Mouse (Mus musculus) liver, postnatal 0 days (tissue): ENCODE measurements around the gene 2810021J22Rik. TPM values are rescaled to one million over a fixed set of nuclear protein-coding genes. Genes with fewer than 3 reads are reported as not detected.

Experiments
- ATAC-seq: fragments of 200-750 bp; cut with Nextera tagmentation; 2 replicates; pipeline ENCODE4 v1.8.0; 2017; ENCODE audit warnings: mild to moderate bottlenecking, moderate library complexity
- DNase-seq: peaks from one replicate; pipeline ENCODE4 v3.0.0-alpha.2; 2016
- H3K27ac ChIP-seq: fragments of 300-500 bp; sonication (generic); 2 replicates; pipeline ENCODE4 v1.5.1; 2014; ENCODE audit warnings: antibody characterized with exemption, moderate library complexity, mild to moderate bottlenecking, low read depth
- H3K27me3 ChIP-seq: fragments of 300-500 bp; sonication (generic); 2 replicates; pipeline ENCODE4 v1.6.1; 2014; ENCODE audit warnings: low read length, control low read depth, mixed read lengths; ENCODE audit not compliant: insufficient read depth
- H3K36me3 ChIP-seq: fragments of 300-500 bp; sonication (generic); replicated peaks from 2 replicates; pipeline ENCODE4 v1.6.1; 2014; ENCODE audit warnings: mild to moderate bottlenecking, control low read depth, low read length, moderate library complexity, mixed read lengths; ENCODE audit not compliant: insufficient read depth
- H3K4me1 ChIP-seq: fragments of 300-500 bp; sonication (generic); 2 replicates; pipeline ENCODE4 v1.6.1; 2014; ENCODE audit warnings: antibody characterized with exemption, mild to moderate bottlenecking, control low read depth; ENCODE audit not compliant: insufficient read depth
- H3K4me2 ChIP-seq: fragments of 300-500 bp; sonication (generic); 2 replicates; pipeline ENCODE4 v1.6.1; 2014; ENCODE audit warnings: low read depth, mild to moderate bottlenecking, low read length, moderate library complexity, mixed read lengths
- H3K4me3 ChIP-seq: fragments of 300-500 bp; sonication (generic); 2 replicates; pipeline ENCODE4 v1.5.1; 2014; ENCODE audit warnings: low read depth, low read length
- H3K9ac ChIP-seq: fragments of 300-500 bp; sonication (generic); replicated peaks from 2 replicates; pipeline ENCODE4 v1.6.1; 2014; ENCODE audit warnings: mild to moderate bottlenecking, moderate library complexity
- H3K9me3 ChIP-seq: fragments of 300-500 bp; sonication (generic); 2 replicates; pipeline ENCODE4 v1.6.1; 2016; ENCODE audit warnings: mild to moderate bottlenecking, control low read depth, low read length, mixed read lengths
- CTCF ChIP-seq: sonication (generic); IDR thresholded peaks from 2 replicates; pipeline ENCODE4 v1.5.1; 2016; ENCODE audit warnings: antibody characterized with exemption, low read depth
- EP300 ChIP-seq: IDR thresholded peaks from 2 replicates; pipeline ENCODE4 v1.6.1; 2016; ENCODE audit warnings: antibody characterized with exemption, low read depth, mild to moderate bottlenecking
- WGBS: fragments of 180-500 bp; shearing (Covaris S2); extraction: QIAGEN DNeasy Blood & Tissue Kit; methylation state at CpG from one replicate; pipeline ENCODE4 v1.1.7; 2014; ENCODE audit not compliant: insufficient replicate concordance; 5-methylcytosine and 5-hydroxymethylcytosine counted together
- polyA plus RNA-seq: library from polyadenylated mRNA; unstranded; fragments of >200 nt; fragmentation: Nextera tagmentation; extraction: Ambion mirVana; gene quantifications from 2 replicates; pipeline ENCODE4 v1.2.1, GENCODE M21; 2015

2810021J22Rik gene
- polyA plus RNA-seq, 1 experiment from 2014 or later, result 0.94 TPM

DNA sequence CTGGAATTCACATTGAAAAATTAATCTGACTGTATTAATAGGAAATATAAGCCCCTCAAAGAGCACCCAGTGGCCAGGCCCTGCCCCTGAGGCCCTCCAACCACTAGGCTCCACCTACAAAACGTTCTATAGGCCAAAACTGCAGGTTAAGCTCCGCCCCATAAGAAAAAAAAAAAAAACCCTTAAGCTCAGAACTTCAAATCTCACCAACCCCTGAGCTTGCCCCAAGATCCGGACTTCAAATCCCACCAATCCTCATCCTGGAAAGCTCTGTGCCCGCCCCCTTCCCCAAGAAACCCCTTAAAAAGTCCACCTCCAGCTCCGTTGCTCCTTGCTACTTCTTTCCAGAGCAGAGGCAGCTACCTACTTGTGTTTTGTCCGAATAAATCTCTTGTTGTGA, 37.8 kb downstream of the 2810021J22Rik start:
- Histone ChIP-seq H3K9ac (no peak overlapping the region; the same call in 1 of the 2 replicates), H3K27me3 (no peaks in the 10 kb centered on the region), H3K36me3 (peaks cover 17% of the 10 kb centered on the region), H3K27ac (peak overlapping the region; percentile 96), H3K9me3 (no peaks in the 10 kb centered on the region), H3K4me1 (peaks cover 25% of the 10 kb centered on the region), H3K4me3 (peak overlapping the region; percentile 67), H3K4me2 (peak overlapping the region; percentile 87)
- TF ChIP-seq EP300, result no peak
- TF ChIP-seq CTCF, result no peak
- 57% methylated on average over 6 of the region's 6 CpGs for WGBS
- DNase-seq (no peak), ATAC-seq (no peak)

DNA sequence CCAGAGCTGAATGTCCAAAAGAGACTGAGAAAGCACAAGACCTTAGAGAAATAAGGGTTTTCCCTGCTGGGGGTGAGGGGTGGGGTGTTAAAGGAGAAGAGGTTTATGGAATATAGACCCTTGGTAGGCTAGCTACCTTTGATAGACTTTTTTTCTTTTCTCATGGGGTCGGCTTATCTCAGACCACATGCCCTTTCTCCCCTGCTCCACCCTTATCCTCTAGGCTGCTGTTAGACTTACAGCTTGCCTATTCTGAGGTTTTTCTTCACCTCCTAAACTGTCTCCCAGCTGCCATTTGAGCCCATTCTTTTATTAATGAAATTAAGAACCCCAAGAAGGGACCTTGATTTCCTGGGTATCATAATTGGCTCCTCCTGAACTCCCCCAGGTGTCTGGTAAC, 46.8 kb downstream of the 2810021J22Rik start:
- ATAC-seq (peak; percentile 59), DNase-seq (no peak)
- Histone ChIP-seq H3K27ac (peak overlapping the region; percentile 83), H3K9ac (peak overlapping the region; percentile 68), H3K36me3 (no peaks in the 10 kb centered on the region), H3K4me2 (peak overlapping the region; percentile 84), H3K4me3 (peak overlapping the region; percentile 43), H3K27me3 (no peaks in the 10 kb centered on the region), H3K4me1 (peaks cover 25% of the 10 kb centered on the region), H3K9me3 (no peaks in the 10 kb centered on the region)
- no peak for TF ChIP-seq CTCF
- peak; percentile 65; the same call in 1 of the 2 replicates for TF ChIP-seq EP300
- WGBS, result 36% methylated on average over 1 of the region's 1 CpGs

DNA sequence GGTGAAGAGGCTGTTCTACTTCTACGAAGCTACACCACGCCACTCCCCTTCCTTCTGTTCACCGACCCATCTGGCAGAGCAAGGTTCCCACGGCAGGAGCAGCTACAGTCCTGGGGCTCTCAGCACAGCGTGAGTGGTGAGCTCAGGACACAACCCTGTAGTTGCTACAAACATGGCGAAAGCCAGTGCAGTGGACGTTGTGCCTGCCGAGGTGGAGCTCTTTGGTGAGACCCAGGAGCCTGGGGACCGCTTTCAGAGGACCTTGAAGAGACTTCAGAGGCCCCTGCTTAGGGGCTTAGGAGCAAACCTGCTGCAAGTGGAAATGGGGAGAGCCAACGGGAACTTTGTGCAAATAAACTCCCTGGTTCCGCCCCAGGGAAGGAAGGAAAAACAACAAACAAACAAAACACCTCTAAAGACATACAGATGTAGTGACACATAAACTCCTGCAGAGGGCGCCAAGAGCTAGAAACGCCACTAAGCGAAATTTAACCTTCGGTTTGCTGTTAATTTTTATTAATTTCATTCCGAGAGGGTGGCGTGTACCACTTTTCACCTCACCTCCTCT, 47.5 kb downstream of the 2810021J22Rik start:
- H3K4me3 ChIP-seq, result peak overlapping the region; percentile 43
- TF ChIP-seq EP300 (no peak; the same call in 1 of the 2 replicates), CTCF (peak; percentile 85)
- H3K4me1 ChIP-seq, result peaks cover 25% of the 10 kb centered on the region
- peak overlapping the region; percentile 68 for H3K9ac ChIP-seq
- H3K36me3 ChIP-seq, result no peaks in the 10 kb centered on the region
- ATAC-seq (peak; percentile 43), DNase-seq (peak; percentile 59)
- H3K4me2 ChIP-seq, result peak overlapping the region; percentile 84
- H3K9me3 ChIP-seq, result no peaks in the 10 kb centered on the region
- peak overlapping the region; percentile 83 for H3K27ac ChIP-seq
- WGBS, result 6% methylated on average over 17 of the region's 17 CpGs
- H3K27me3 ChIP-seq, result no peaks in the 10 kb centered on the region

DNA sequence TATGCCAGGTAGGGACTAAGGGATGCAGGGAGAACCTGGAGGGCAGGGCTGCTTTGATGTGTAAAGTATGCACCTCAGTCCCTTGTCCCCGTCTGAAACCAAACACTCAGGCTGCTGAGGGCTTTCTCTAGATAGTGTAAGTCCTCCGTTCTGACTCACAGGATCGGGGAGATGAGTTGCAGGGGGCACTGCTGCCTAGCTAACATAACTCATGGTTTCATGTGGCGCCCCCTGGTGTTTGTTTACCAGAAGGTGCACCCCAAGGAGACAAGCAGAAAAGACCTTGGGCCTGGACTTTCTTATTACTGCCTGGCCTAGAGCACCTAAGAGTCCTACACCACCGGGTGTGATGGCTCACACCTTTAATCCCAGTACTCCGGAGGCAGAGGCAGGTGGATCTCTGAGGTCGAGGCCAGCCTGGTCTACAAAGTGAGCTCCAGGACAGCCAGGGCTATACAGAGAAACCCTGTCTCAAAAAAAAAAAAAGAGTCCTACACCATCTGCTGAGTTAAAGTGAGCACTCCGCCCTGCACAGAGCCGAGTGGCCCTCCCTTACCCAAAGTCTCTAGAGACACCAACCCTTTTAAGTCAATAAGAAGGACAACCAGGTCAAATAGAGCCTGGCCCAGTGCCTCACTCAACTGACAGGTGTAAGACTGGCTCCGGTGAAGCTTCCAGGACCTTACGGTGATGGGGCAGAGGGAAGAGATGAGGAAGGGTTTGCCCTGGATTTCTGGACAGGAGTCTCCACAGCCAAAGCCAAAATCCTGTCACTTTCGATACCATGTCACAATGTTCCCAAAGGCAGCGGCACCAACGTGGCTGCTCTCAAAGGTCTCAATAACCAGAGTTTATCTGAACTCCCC, 50.1 kb downstream of the 2810021J22Rik start:
- H3K4me3 ChIP-seq, result peak overlapping the region; percentile 62
- H3K4me1 ChIP-seq, result peaks cover 25% of the 10 kb centered on the region
- no peaks in the 10 kb centered on the region for H3K27me3 ChIP-seq
- peaks cover 7% of the 10 kb centered on the region; the same call in 1 of the 2 replicates for H3K36me3 ChIP-seq
- H3K9me3 ChIP-seq, result no peaks in the 10 kb centered on the region
- peak overlapping the region; percentile 92 for H3K27ac ChIP-seq
- peak; percentile 62 for ATAC-seq
- H3K9ac ChIP-seq, result peak overlapping the region; percentile 72
- peak; percentile 88 for DNase-seq
- TF ChIP-seq CTCF (peak; percentile 89), EP300 (no peak; the same call in 1 of the 2 replicates)
- WGBS, result 35% methylated on average over 14 of the region's 14 CpGs
- H3K4me2 ChIP-seq, result peak overlapping the region; percentile 68

DNA sequence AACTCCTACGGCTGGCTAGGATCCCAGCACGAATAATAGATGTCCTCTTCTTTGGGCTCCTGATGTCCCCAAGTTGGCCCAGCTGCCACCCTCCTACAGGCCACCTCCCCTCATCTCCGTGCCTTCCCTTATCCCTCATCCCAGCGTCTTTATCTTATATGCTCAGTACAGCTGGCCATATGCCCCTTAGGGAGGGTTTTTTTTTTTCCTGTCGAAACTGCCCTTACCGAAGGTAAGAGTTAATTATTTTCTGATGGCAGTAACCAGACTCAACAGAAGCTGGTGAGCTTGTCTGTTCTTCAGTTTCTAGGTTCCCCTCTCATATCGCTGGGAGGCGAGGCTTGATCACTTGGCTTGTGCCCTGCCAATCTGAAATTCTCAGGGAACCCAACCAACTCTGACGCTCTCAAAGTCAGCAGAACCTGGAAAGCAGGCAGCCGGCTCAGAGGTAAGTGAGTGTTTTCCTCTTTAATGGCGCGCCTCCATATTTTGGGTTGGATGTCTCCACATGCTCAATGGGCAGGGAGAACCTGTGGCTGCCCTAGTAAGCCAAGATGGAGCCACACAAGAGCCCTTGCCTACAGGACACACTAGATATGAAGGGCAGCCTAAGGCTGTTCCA, 50.8 kb downstream of the 2810021J22Rik start, which contains the start of gene Btnl10:
TSS of gene Btnl10 (plus strand) at position 164 of the 622 bp plus-strand sequence.
- Histone ChIP-seq H3K9ac (peak within 1 kb of the TSS; percentile 72), H3K36me3 (peaks cover 14% of the 10 kb centered on the region), H3K27ac (peak within 1 kb of the TSS; percentile 92), H3K4me3 (peak within 1 kb of the TSS; percentile 62), H3K9me3 (no peaks in the 10 kb centered on the region), H3K4me2 (peak within 1 kb of the TSS; percentile 68), H3K27me3 (no peaks in the 10 kb centered on the region), H3K4me1 (peaks cover 22% of the 10 kb centered on the region)
- DNase-seq (peak; percentile 60), ATAC-seq (peak; percentile 83)
- WGBS, result 51% methylated on average over 12 of the region's 12 CpGs
- TF ChIP-seq CTCF (0 out of 2 replicates have a peak, but pooled peaks have one; percentile 3), EP300 (peak; percentile 94)
